Mouse (Mus musculus): ENCODE measurements around the gene Psmd9.

Psmd9 gene

DNA sequence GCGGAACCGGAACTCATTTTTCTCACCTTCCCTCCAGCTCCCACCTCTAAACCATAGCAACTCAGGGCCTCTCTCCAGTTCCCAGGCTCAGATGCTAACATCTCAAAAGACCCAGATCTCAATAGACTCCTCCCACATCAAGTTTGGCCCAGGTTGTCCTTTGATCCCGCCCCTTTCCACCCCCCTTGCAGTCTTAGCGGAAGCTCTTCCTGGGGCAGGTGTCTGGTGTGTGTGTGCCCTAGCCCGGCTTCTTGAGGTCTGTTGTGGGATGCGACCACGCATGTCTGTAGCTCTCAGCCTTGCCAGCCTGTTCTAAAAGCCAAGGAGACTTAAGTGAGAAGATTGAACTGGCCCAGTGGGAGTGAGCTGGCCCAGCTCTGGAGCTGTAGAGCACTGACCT, 18.6 kb upstream of the Psmd9 start:
- no peak for DNase-seq (ENCODE audit: low spot score in 2 of 2)

DNA sequence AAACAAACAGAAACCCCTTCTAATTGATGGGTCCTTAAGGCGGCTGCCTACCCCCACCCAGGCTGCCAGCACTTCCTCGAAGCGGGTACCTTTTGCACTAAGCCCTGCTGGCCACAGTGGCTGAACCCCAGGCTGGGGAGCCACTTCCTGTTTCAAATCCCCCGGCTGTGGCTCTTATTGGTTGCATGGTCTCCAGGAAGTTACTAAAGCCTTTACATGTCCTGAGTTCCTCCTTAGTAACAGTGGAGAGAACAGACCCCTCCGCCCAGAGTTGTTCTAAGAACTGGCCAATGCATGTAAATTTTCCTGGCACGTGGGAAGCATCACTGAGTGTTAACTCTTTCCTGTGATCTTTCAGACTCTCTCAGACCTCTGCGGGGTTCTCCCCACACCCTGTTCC, 18.1 kb upstream of the Psmd9 start:
- DNase-seq (ENCODE audit: low spot score in 2 of 2): no peak

DNA sequence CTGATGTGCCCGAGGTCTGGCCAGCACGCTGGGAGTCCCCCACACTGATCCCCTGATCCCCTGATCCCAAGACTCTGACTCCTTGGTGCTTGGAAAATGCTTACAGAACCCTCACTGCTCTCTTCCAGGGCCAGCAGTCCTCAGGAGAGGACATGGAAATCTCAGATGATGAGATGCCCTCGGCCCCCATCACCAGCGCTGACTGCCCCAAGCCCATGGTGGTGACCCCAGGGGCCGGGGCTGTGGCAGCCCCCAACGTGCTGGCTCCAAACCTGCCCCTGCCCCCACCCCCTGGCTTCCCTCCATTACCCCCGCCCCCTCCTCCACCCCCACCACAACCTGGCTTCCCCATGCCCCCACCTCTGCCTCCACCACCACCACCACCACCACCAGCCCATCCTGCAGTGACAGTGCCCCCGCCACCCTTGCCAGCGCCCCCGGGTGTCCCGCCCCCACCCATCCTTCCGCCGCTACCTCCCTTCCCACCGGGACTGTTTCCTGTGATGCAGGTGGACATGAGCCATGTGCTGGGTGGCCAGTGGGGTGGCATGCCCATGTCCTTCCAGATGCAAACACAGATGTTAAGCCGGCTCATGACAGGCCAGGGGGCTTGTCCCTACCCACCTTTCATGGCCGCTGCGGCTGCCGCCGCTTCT, 17.4 kb upstream of the Psmd9 start:
- DNase-seq (ENCODE audit: low spot score in 2 of 2): no peak

DNA sequence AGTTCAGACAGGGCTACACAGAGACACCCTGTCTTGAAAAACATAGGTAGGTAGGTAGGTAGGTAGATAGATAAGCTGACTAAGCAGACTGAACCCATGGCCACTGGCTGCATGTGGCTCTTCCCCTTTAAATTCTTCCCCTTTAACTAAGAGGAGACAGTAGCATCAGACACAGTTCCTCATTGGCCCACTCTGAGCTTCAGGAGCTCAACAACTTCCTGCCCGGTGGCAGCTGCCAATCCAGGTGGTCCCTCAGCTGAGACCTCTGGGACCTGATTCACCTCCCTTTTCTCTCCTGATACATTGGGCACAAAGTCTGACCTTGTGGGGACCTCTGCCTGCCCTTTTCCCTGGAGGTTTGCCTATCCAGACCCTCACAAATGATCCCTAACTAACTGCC, 16.3 kb upstream of the Psmd9 start:
- DNase-seq (ENCODE audit: low spot score in 2 of 2): no peak

DNA sequence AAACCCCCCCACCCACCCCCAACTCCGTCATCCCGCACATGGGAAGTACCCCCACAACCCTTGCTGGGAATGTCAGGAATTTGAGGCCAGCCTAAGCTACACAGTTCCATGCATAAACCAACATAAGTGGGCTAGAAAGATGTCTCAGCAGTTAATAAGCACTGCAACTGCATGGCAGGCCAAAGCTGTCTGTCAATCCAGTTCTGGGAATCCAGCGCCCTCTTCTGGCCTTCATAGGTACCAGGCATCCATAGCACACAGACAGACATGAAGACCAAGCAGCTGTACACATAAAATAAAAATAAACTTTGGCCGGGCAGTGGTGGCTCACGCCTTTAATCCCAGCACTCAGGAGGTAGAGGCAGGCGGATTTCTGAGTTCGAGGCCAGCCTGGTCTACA, 13.8 kb upstream of the Psmd9 start:
- DNase-seq (ENCODE audit: low spot score in 2 of 2): peak; percentile 41 to 61

DNA sequence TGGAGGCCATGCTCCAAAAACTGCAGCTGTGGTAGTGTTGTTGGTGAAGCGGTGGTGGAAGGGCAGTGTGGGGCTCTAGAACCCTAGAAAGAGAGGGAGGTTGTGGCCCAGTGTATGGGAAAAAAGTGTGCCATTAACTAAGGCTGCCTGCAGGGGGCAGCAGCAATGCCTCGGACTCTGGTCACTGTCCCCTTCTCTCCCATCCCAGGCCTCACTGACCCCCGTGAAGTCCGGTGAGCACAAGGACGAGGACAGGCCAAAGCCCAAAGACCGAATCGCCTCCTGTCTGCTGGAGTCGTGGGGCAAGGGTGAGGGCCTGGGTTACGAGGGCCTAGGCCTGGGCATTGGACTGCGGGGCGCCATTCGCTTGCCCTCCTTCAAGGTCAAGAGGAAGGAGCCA, 12.4 kb upstream of the Psmd9 start:
- no peak for DNase-seq (ENCODE audit: low spot score in 2 of 2)

DNA sequence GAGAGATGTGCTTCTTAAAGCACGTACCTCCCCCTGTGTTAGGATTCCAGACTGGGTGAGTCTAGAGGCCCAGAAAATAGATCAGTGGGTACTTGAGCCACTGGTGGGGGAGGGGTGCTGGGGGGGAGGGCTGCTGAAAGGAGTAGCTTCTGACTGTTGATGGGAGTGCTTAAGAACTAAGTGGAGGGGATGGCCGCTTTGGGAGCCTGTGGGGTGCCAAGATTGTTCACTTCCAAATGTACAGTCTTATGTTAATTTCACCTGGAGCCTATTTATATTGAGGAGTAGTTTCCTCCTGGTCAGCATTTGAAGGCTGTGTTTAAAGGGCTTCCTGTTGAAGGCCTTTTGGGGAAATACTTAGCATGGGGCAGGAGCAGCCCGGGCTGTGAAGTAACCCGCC, 11.2 kb upstream of the Psmd9 start:
- DNase-seq (ENCODE audit: low spot score in 2 of 2): no peak

DNA sequence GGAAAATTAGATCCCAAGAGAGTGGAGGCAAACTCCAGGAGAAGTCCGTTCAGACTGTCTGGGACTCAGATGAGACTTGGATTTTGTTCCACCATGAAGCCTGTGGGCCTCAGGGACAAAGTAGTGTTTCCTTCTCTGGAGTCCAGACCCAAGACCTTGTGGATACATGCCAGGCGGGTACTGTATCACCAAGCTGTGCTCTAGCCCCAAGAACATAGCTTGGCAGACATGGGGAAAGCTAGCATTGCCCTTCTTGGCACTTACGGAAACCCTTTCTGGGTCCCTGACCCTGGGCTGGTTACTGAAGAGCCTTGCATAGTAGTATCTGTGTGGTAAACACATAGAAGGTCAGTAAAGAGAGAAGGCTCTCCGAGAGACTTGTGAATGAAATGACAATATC, 9.8 kb upstream of the Psmd9 start:
- DNase-seq (ENCODE audit: low spot score in 2 of 2): no peak

DNA sequence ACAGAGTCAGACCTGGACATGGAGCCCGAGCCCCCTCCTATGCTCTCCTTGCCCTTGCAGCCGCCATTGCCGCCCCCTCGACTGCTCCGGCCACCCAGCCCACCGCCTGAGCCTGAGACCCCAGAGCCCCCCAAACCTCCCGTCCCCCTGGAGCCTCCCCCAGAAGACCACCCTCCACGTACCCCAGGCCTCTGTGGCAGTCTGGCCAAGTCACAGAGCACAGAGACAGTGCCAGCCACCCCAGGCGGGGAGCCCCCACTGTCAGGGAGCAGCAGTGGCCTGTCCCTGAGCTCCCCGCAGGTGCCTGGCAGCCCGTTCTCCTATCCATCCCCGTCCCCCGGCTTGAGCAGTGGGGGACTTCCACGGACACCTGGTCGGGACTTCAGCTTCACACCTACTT, 9.3 kb upstream of the Psmd9 start:
- no peak for DNase-seq (ENCODE audit: low spot score in 2 of 2)

DNA sequence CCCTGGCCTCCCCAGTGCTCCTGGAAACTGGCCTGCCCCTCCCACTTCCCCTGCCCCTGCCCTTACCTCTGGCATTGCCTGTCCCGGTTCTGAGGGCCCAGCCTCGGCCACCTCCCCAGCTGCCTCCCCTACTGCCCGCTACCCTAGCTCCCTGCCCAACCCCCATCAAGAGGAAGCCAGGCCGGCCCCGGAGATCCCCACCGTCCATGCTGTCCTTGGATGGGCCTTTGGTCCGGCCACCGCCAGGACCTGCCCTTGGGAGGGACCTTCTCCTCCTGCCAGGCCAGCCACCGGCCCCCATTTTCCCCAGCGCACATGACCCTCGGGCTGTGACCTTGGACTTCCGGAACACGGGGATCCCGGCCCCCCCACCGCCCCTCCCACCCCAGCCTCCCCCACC, 8.9 kb upstream of the Psmd9 start:
- DNase-seq (ENCODE audit: low spot score in 2 of 2): no peak

DNA sequence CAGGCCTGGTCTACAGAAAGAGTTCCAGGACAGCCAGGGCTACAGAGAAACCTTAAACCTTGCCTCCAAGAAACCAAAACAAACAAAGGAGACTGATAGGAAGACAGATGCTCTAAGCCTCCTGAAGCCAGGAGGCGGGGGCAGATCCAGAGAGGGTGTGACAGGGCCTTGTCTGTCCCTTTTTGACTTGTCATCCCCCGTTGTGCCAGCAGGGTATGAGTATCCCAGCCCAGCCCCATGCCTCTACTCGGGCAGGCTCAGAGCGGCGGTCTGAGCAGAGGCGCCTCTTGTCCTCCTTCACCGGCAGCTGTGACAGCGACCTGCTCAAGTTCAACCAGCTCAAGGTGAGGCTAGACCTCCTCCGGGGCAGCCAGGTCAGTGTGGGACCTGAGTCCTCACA, 6.3 kb upstream of the Psmd9 start:
- no peak for DNase-seq (ENCODE audit: low spot score in 2 of 2)

DNA sequence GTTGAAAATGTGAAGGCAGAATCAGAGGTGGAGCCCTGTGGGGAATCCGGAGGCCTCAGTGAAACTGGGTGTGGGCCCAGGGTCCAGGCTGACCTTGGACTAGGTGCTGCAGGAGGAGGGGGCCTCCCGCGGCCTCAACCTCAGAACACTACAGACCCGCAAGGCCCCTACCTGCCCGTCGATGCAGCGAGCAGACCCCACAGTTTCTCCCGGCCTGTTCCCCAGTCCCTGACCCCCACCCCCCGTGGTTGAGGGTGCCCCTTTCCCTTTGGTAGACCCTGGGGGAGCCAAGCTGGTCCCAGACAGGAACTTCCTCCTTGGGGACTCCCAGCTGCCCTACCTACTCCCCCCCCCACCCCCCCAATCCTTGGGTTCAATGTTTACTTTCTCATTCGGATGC, 2.8 kb upstream of the Psmd9 start:
- no peak for DNase-seq (ENCODE audit: low spot score in 2 of 2)

DNA sequence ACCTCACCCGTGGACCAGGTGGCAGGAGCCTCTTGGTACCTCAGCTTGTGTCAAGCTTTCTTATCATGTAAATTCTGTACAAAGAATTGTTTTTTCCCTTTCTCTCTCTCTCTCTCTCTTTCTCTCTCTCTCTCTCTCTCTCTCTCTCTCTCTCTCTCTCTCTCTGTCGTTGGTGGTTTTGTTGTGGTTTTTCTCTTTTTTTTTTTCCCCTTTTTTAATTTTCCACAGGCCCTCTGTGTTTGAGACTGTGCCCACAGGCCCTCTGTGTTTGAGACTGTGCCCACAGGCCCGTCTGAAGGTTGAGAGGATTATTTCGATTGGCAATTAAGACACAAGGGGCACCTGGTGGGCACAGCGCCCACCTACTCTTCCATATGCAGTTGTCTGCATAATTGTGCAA, 1.6 kb upstream of the Psmd9 start:
- DNase-seq (ENCODE audit: low spot score in 2 of 2): no peak

DNA sequence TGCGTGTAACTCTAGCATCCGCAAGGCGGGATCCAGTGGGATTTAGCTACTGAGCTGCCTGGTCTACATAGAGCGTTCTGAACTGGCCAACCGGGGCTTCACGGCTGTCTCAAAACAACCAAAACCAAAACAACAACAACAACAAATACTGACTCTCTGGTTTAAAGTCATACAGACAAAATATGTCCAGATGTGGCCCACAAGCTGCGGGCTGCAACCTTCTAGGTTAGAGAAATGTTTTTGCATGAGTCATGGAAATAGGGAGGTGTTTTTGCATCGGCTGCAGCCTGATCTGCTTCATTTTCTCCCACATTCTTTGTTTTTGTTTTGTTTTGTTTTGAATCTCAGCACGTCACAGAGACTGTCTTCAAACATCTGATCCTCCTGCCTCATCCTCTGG, 1.2 kb downstream of the Psmd9 start:
- DNase-seq (ENCODE audit: low spot score in 2 of 2): no peak

DNA sequence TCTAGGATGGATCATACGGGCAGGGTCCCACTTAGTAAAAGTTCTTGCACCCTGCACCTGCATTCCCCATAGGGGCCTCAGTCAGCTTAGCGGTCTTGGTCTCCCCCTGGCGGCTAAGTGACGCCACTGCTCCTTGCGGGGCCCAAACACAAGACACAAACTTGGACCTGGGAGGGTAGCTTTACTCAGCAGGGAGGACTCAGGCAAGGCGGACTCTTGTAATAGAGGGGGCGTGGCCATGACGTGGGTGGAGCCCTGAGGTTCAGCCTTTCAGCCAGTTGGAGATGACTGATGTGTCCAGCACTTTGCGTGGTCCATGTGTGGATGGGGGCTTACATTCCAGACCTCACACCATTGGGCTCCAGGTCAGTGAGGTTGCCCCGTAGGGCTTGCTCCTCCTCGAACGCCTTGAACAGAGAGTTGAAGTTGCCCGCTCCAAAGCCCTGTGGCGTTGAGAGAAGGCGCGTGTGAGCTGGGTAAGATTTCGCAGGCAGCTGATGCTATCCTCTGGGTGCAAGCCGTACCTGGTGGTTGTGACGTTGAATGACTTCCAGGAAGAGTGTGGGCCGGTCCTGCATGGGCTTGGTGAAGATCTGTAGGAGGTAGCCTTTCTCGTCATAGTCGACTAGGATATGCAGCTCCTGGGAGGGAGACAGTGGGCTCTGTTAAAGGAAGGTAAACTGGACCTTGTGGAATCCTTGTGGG, 2.6 kb downstream of the Psmd9 start:
- peak; percentile 84 to 86 for DNase-seq (ENCODE audit: low spot score in 2 of 2)

DNA sequence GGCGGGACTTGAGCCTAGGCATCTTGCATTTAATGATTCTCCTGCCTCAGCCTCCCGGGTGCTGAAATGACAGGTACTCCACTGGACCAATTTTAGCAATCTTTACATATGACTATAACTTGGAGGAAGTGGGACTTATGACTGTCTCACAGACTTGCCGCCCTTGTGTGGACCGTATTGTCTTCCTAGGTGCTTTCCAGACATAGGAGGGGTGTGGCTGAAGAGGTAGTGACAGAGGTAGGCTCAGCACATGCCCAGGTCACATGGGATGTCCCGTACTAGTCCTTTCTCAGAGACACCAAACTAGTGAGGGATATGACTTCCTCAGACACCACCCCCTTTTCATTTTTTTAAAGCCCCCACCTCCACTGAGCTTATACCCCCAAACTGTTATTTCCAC, 9.6 kb downstream of the Psmd9 start:
- DNase-seq (ENCODE audit: low spot score in 2 of 2): no peak

DNA sequence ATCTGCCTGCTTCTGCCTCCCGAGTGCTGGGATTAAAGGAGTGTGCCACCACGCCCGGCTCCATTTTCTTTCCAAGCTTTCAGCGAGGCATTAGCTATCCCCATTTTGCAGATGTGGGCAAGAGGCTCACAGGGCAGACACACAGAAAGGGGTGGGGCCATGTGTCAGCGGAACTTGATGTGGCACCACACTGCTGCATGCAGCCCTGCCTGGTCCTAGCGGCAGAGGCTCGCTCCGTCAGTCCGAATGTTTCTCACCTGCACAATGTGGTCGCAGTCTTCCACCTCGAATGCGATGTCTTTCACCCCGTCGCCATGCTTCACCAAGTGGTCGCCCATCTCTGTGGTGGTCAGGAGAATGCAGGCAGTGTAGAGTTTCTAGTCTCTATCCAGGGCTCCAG, 11.2 kb downstream of the Psmd9 start:
- DNase-seq (ENCODE audit: low spot score in 2 of 2): no peak

DNA sequence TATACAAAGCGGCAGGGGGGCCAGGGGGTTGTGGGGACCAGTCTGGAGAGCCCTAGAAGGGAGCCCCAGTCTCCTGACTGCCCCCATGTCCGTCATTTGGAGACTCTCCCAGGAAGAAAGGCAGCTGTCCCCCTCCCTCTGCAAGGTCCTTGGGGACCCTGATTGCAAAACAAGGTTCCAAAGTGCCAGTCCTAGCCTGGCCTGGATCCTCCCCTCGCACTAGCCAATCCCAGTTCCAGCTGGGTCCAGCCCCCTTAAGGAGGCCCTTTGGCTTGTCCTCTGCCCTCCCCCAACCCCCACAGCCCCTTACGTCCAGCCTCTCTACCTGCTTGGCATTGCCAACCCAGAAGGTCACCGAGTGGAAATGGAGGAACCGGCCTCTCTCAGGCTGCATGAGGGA, 12.3 kb downstream of the Psmd9 start:
- DNase-seq (ENCODE audit: low spot score in 2 of 2): peak in 1 of 2 experiments; percentile 55

DNA sequence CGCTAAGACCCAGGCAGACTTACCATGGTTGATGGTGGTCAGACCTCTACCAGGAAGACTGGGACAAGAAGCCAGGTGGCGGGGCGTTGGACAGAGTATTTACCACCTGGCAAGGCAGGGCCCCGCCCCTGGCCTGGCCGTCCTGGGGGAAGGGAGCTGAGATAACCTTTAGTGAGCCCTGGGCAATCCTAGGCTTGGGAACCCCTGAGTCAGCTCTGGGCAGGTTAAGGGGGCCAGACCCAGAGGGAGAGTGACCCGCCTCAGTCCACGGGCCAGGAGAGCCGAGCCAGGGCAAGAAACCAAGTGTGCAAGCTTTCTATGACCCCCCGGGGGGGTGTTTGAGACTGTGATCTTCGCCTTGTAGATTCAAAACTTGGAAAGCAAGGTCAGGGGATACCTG, 13.4 kb downstream of the Psmd9 start, which contains the start of gene Hpd:
Gene Hpd (minus strand): TSS at position 77 of the 400 bp plus-strand sequence.
- no peak for DNase-seq (ENCODE audit: low spot score in 2 of 2)

DNA sequence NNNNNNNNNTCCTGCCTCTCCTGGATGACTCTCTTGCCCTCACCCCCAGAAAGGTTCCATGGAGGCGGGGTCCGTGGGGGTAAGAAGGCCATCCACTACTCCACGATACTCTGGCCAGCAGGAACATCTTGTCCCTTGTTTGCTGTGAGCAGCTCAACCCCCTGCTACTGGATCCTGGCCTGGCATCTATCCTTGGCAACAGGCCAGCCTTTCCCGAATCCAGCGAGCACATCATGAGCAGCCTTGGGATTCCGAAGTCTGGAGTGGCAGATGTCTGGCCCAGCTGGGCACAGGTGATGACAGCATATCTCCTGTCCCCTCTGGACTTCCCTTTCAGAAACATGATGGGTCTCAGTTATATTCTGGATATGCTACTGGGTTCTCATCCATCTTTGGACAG, 16.8 kb downstream of the Psmd9 start:
- no peak for DNase-seq (ENCODE audit: low spot score in 2 of 2)

DNA sequence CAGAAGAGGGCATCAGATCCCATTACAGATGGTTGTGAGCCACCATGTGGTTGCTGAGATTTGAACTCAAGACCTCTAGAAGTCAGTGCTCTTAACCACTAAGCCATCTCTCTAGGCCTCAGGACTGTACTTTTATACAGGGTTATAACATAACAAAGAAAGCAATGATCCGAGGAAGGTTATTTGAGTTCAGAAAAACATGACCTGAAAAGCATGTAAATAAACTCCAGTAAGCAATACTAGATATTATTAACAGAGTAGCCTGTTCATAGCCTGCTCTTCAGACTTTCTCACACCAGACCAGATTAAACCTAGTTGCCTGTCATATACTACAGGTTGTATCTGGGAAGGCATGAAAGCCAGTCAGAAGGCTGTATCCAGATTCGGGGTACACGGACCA, 18.1 kb downstream of the Psmd9 start:
- no peak for DNase-seq (ENCODE audit: low spot score in 2 of 2)

DNA sequence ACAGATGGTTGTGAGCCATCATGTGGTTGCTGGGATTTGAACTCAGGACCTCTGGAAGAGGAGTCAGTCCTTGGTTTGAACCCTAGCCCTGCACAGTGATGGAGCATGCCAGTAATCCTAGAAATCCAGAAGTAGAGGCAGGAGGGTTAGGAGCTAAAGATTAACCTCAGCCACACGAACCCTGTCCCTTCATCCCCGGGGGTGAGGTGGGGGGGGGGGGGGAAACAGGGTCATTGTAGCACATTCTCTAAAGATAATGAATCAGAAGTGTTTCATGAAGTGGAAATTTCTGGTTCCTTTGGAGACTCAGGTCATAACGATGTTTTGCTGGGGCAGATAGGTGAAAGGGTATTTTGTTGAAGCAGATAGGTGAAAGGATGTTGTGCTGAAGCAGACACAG, 21.7 kb downstream of the Psmd9 start:
- DNase-seq (ENCODE audit: low spot score in 2 of 2): no peak

DNA sequence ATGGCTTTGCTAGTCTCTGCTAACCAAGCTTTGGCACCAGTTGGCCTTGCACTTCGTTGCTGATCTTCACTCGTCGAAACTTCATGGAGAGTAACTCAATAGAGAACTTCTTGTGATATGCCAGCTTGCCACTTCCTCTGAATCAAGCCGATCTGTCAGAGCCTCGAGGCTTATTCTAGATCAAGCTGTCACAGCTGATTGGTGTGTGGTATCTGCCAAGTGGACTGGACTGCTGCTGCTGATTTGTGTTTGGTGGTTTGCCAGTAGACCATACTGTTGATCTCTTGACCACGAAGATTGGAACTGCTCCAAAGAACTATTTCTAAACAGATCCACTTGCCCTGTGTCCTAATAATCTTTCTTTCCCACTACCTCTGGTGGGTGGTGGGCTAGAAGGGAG, 22.2 kb downstream of the Psmd9 start:
- no peak for DNase-seq (ENCODE audit: low spot score in 2 of 2)

DNA sequence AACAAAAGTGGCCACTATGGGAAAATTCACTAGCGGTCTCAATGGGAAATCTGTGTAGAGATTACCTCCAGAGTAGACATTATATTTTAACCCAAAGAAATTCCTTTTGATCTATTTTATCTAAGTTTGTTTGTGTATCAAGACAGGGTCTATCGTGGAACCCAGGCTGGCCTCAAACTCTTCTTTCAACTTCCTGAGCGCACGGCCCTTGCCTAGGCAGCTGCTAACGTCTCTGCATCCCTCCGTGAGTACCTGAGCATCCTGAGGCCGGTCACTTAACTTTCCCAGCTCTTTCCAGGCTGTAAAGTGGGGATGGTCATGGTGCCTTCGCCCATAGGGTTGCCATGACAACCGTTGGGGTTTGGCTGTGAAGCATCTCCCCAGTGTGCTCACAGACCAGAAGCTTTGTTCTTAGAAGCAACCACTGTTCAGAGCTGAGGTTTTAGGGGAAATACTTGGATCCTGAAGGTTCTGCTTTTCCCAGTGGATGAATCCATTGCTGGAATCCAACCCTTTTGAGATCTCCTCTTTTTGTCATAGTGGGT, 23.5 kb downstream of the Psmd9 start:
- DNase-seq (ENCODE audit: low spot score in 2 of 2): no peak
